Mouse (Mus musculus) right cerebral cortex, postnatal 36 days (tissue): ENCODE results near the gene Lst1.

ENCODE experiments used
- DNase-seq, 2 experiments: peaks; one replicate each; pipeline ENCODE4 v3.0.0; 2022; ENCODE audit warnings: low spot score in 2 of 2, mixed read lengths in 1 of 2

The Lst1 gene

GRCm38 (mm10) chr17:35185639-35186611, 2.3 kb downstream of the Lst1 start:
- no peak for DNase-seq

- DNase-seq, result no peak
These were observed 8.1 kb downstream of the Lst1 start for GRCm38 (mm10) chr17:35180093-35180492.

- DNase-seq, result no peak
These were observed 9.7 kb downstream of the Lst1 start for GRCm38 (mm10) chr17:35178528-35178927.

GRCm38 (mm10) chr17:35175968-35176367, 12.3 kb downstream of the Lst1 start, which contains the start of gene Aif1:
Gene Aif1, minus strand, starts transcription at chr17:35176068.
- DNase-seq, result no peak

GRCm38 (mm10) chr17:35175382-35175781, 12.9 kb downstream of the Lst1 start:
- no peak for DNase-seq

GRCm38 (mm10) chr17:35174201-35174977, 13.8 kb downstream of the Lst1 start:
- no peak for DNase-seq

- DNase-seq, result no peak
These were observed 14.9 kb downstream of the Lst1 start for GRCm38 (mm10) chr17:35173329-35173728.

GRCm38 (mm10) chr17:35172445-35173234, 15.6 kb downstream of the Lst1 start:
- DNase-seq, result peak in 1 of 2 experiments; percentile 57

- DNase-seq, result no peak
These were observed 19.6 kb downstream of the Lst1 start for GRCm38 (mm10) chr17:35168541-35169207.

- no peak for DNase-seq
These were observed 20.4 kb downstream of the Lst1 start for GRCm38 (mm10) chr17:35167794-35168193.

- DNase-seq, result peak in 1 of 2 experiments; percentile 54
These were observed 21.7 kb downstream of the Lst1 start for GRCm38 (mm10) chr17:35166352-35167035.

- no peak for DNase-seq
These were observed 22.6 kb downstream of the Lst1 start for GRCm38 (mm10) chr17:35165451-35166155.

GRCm38 (mm10) chr17:35164568-35165450, 23.4 kb downstream of the Lst1 start, which contains the start of gene Prrc2a:
Gene Prrc2a, minus strand, starts transcription at chr17:35164897.
- DNase-seq, result peak; percentile 99

- no peak for DNase-seq
These were observed 24.0 kb downstream of the Lst1 start for GRCm38 (mm10) chr17:35164218-35164567.

- DNase-seq, result no peak
These were observed 24.7 kb downstream of the Lst1 start for GRCm38 (mm10) chr17:35163326-35164081.

- no peak for DNase-seq
These were observed 25.5 kb downstream of the Lst1 start for GRCm38 (mm10) chr17:35162730-35163129.

GRCm38 (mm10) chr17:35162121-35162520, 26.1 kb downstream of the Lst1 start:
- DNase-seq, result no peak

- DNase-seq, result no peak
These were observed 26.8 kb downstream of the Lst1 start for GRCm38 (mm10) chr17:35161421-35161820.
